Mouse (Mus musculus) liver, embryonic 14.5 days (tissue): ENCODE measurements around the gene Ppp6r3. TPM values are rescaled to one million over a fixed set of nuclear protein-coding genes. Genes with fewer than 3 reads are reported as not detected.

Experiments used
- ATAC-seq: fragments of 200-750 bp; cut with Nextera tagmentation; 2 replicates; pipeline ENCODE4 v1.8.0; 2017; ENCODE audit warnings: moderate number of reproducible peaks, mild to moderate bottlenecking, moderate library complexity; ENCODE audit not compliant: insufficient read depth
- DNase-seq, 3 experiments: peaks; one replicate each; pipeline ENCODE4 v3.0.0-alpha.2; 2012 to 2013; ENCODE audit warnings: low read depth in 3 of 3, low spot score in 3 of 3
- H3K27ac ChIP-seq: fragments of 300-500 bp; sonication (generic); 2 replicates; pipeline ENCODE4 v1.5.1; 2014; ENCODE audit warnings: moderate library complexity, mild to moderate bottlenecking, control low read depth, inconsistent platforms
- H3K27me3 ChIP-seq: fragments of 300-500 bp; sonication (generic); 2 replicates; pipeline ENCODE4 v1.6.1; 2014; ENCODE audit warnings: mild to moderate bottlenecking, low read length, moderate library complexity; ENCODE audit not compliant: control insufficient read depth, insufficient read depth
- H3K36me3 ChIP-seq: fragments of 300-500 bp; sonication (generic); replicated peaks from 2 replicates; pipeline ENCODE4 v1.6.1; 2014; ENCODE audit warnings: low read depth; ENCODE audit not compliant: control insufficient read depth, insufficient read depth
- H3K4me1 ChIP-seq, 2 experiments: fragments of 200-500 bp in 1 of 2; fragments of 300-500 bp in 1 of 2; sonication (generic) in 1 of 2; replicated peaks; 2 replicates each; pipeline ENCODE4 v1.6.1; 2012 to 2014; ENCODE audit warnings: antibody characterized with exemption in 1 of 2, inconsistent platforms in 1 of 2, low read length in 1 of 2; ENCODE audit not compliant: control insufficient read depth in 2 of 2, insufficient read depth in 2 of 2
- H3K4me2 ChIP-seq: fragments of 300-500 bp; sonication (generic); 2 replicates; pipeline ENCODE4 v1.6.1; 2014; ENCODE audit warnings: low read depth, mild to moderate bottlenecking, control low read depth, moderate library complexity
- H3K4me3 ChIP-seq, 2 experiments: fragments of 200-500 bp in 1 of 2; fragments of 300-500 bp in 1 of 2; sonication (generic) in 1 of 2; 2 replicates each; pipeline ENCODE4 v1.5.1; 2012 to 2014; ENCODE audit warnings: low read depth in 2 of 2, low read length in 2 of 2, mild to moderate bottlenecking in 2 of 2, control low read depth in 1 of 2, inconsistent platforms in 1 of 2, moderate library complexity in 1 of 2; ENCODE audit not compliant: insufficient read depth in 1 of 2
- H3K9ac ChIP-seq: fragments of 300-500 bp; sonication (generic); replicated peaks from 2 replicates; pipeline ENCODE4 v1.6.1; 2014; ENCODE audit warnings: mild to moderate bottlenecking, control low read depth, moderate library complexity
- H3K9me3 ChIP-seq: fragments of 300-500 bp; sonication (generic); 2 replicates; pipeline ENCODE4 v1.6.1; 2016; ENCODE audit warnings: low read length, mixed read lengths; ENCODE audit not compliant: control insufficient read depth
- CTCF ChIP-seq: IDR thresholded peaks from 2 replicates; pipeline ENCODE4 v1.5.1; 2016; ENCODE audit warnings: antibody characterized with exemption, low read depth, control low read depth
- EP300 ChIP-seq: IDR thresholded peaks from 2 replicates; pipeline ENCODE4 v1.6.1; 2016; ENCODE audit warnings: antibody characterized with exemption, low read depth
- WGBS: fragments of 180-500 bp; shearing (Covaris S2); extraction: QIAGEN DNeasy Blood & Tissue Kit; methylation state at CpG from one replicate; pipeline ENCODE4 v1.1.7; 2014; ENCODE audit not compliant: insufficient replicate concordance; 5-methylcytosine and 5-hydroxymethylcytosine counted together
- polyA plus RNA-seq, 2 experiments: library from polyadenylated mRNA; depleted of rRNA in 1 of 2; stranded (reverse) in 1 of 2; unstranded in 1 of 2; fragments of >200 nt; fragmentation: Nextera tagmentation in 1 of 2; extraction: Ambion mirVana in 1 of 2; gene quantifications; 2 replicates each; pipeline versions ENCODE4 v1.2.1 to v1.2.3; 2012 to 2014

The Ppp6r3 gene
- polyA plus RNA-seq, 2 experiments: 22.6 TPM

- DNase-seq (no peak), ATAC-seq (no peak)
- WGBS: 89% methylated on average over 14 of the region's 14 CpGs
- Histone ChIP-seq H3K4me3 (no peak overlapping the region), H3K27ac (no peak overlapping the region), H3K4me1 (peaks cover 3 to 9% of the 10 kb centered on the region in 2 experiments; a peak in 1 of 4 replicates), H3K36me3 (no peaks in the 10 kb centered on the region), H3K9me3 (no peaks in the 10 kb centered on the region), H3K9ac (no peak overlapping the region), H3K4me2 (no peak overlapping the region), H3K27me3 (no peaks in the 10 kb centered on the region)
- TF ChIP-seq CTCF (no peak), EP300 (no peak)
Measured at GRCm38 (mm10) chr19:3532717-3533260, 42.8 kb downstream of the Ppp6r3 start.

- Histone ChIP-seq H3K4me3 (no peak overlapping the region), H3K9me3 (no peaks in the 10 kb centered on the region), H3K27ac (no peak overlapping the region), H3K27me3 (no peaks in the 10 kb centered on the region), H3K4me1 (peaks cover 3 to 7% of the 10 kb centered on the region in 2 experiments; a peak in 1 of 4 replicates), H3K9ac (no peak overlapping the region), H3K36me3 (peaks cover 11% of the 10 kb centered on the region), H3K4me2 (no peak overlapping the region)
- DNase-seq: no peak
- no peak for ATAC-seq
- 76% methylated on average over 3 of the region's 3 CpGs for WGBS
- no peak for TF ChIP-seq EP300
- TF ChIP-seq CTCF: no peak
Measured at GRCm38 (mm10) chr19:3529781-3530180, 45.8 kb downstream of the Ppp6r3 start.

GRCm38 (mm10) chr19:3528646-3529045 is 46.9 kb downstream of the Ppp6r3 start:
- WGBS: 83% methylated on average over 4 of the region's 4 CpGs
- no peak overlapping the region for H3K27ac ChIP-seq
- H3K9ac ChIP-seq: no peak overlapping the region
- no peaks in the 10 kb centered on the region for H3K9me3 ChIP-seq
- DNase-seq (no peak), ATAC-seq (no peak)
- H3K4me1 ChIP-seq: 0 out of 4 replicates have a peak, but pooled peaks cover 0 to 2% of the 10 kb centered on the region in 2 experiments
- H3K36me3 ChIP-seq: peaks cover 11% of the 10 kb centered on the region
- TF ChIP-seq EP300: no peak
- no peak for TF ChIP-seq CTCF
- no peak overlapping the region for H3K4me2 ChIP-seq
- H3K4me3 ChIP-seq: no peak overlapping the region
- no peaks in the 10 kb centered on the region for H3K27me3 ChIP-seq

DNA sequence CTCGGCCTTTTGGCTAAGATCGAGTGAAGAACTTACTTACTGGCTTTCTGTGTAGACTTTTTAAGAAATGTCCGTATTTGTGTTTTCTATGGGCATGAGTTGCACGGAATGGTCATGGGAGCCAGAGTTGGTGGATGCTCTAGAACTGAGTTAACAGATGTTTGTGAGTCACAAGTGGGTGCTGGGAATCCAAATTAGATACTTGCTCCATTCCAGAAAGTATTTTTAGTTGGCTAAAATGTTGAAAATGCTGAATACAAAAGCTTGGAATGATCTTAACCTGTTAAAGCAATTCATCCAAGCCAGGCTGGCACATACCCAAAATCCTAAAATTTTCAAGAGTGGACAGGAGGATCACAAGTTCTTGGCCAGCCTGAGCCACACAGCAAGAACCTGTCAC is 48.0 kb downstream of the Ppp6r3 start:
- WGBS: 90% methylated on average over 4 of the region's 4 CpGs
- Histone ChIP-seq H3K4me3 (no peak overlapping the region), H3K27ac (no peak overlapping the region), H3K4me2 (no peak overlapping the region), H3K27me3 (no peaks in the 10 kb centered on the region), H3K9ac (no peak overlapping the region), H3K4me1 (0 out of 4 replicates have a peak, but pooled peaks cover 0 to 2% of the 10 kb centered on the region in 2 experiments), H3K9me3 (no peaks in the 10 kb centered on the region), H3K36me3 (peaks cover 17% of the 10 kb centered on the region)
- no peak for DNase-seq
- no peak for ATAC-seq
- no peak for TF ChIP-seq EP300

GRCm38 (mm10) chr19:3519471-3520169 is 55.9 kb downstream of the Ppp6r3 start:
- no peak for TF ChIP-seq EP300
- TF ChIP-seq CTCF: no peak
- Histone ChIP-seq H3K36me3 (peaks cover 33% of the 10 kb centered on the region), H3K27ac (no peak overlapping the region), H3K4me3 (no peak overlapping the region), H3K9ac (no peak overlapping the region), H3K9me3 (no peaks in the 10 kb centered on the region), H3K4me2 (no peak overlapping the region), H3K27me3 (no peaks in the 10 kb centered on the region), H3K4me1 (no peaks in the 10 kb centered on the region)
- 86% methylated on average over 4 of the region's 4 CpGs for WGBS
- DNase-seq (no peak), ATAC-seq (no peak)
